Mouse (Mus musculus): ENCODE results near the gene Arhgef19. TPM values are rescaled to one million over a fixed set of nuclear protein-coding genes. Genes with fewer than 3 reads are reported as not detected.

Gene Arhgef19
- 10 to 100 TPM; 26.2 to 32.2 (median 30.3) TPM for total RNA-seq (2022)

DNA sequence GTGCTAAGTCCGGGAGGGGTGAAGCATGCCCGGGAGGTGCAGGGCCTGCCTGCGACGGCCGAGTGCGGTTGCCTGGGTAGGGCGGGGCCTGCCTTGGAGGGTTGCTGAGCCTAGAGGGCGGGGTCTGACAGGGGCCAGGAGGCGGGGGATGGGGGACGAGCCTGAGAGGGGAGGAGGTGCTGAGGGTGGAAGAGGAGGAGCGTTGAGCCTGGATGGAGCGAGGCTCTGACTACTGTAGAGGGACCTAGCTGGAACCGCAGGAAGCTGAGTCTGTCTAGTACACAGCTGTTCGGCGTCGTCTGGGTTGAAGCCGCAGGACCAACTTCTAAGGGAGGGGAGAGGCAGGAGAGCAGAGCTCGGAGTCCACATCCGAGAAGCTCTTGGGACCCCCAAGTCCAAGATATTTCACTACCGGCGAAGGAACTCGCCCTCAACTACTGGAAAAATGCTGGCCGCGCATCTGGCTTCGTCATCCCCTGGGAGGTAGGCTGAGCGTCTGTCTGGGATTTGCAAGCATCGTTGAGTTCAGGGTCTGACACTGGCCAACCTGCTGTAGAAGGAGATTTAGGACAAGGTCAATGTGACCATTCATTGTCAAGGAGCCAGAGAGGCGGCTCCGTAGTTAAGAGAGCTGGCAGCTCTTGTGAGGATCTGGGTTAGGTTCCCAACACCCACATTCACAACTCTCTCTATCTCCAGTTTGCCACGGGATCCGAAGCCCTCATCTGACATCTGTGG lies at the start of gene Arhgef19:
Gene Arhgef19 (plus strand): TSS at position 112 of the 738 bp plus-strand sequence.
- peak; percentile 89 for DNase-seq (ENCODE audit: low spot score)

DNA sequence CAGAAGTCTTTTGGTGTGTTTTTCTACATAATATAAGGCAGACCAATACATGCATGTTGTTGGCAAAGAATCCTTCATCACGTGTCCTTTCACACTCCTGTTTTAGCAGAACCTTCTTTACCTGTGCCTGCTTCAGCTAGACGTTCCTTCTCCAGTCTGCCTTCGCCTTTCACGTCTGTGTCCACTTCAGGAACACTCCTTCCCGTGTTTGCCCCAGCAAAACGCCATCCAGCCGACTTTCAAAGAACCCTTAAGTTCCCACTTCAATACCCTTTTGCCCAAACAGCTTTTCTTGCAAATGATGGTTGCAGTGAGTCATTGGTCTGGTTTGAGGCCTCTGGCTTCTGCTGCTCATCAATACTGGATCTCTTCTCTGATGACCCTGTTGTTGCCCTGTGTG lies 48.0 kb upstream of the Arhgef19 start:
- DNase-seq (ENCODE audit: low spot score) = no peak

GRCm38 (mm10) chr4:141194553-141194952 lies 44.7 kb upstream of the Arhgef19 start:
- no peak for DNase-seq (ENCODE audit: low spot score)

DNA sequence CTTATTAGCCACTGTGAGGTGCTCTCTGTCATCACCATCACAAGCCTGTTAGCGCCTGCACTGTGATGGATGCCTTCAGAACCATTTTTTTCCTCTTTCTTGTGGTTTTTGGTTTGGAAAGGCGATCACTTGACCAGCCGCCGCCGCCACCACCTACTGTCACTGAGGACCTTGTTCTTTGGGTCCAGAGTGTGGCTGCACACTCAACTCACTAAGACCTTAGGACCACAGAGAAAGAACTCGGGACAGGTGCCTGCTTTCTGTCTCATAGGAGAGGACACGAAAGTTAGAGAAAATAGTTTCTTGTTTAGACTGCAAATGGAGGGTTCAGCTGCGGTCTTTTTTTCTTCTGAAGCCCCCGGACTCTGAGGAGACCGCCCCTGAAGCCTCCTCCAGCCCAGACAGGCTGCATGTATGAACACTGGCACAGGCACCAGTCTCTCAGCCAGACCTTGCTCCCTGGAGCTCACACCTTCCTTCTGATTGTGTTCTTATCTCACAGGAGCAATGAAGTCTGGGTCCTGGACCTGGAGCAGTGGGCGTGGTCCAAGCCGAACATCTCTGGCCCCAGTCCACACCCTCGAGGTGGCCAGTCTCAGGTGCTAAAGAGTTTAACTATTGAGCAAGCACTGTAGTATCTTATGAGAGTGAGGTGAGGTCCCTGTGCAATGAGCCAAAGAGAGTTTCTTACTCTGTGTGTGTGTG lies 42.2 kb upstream of the Arhgef19 start:
- no peak for DNase-seq (ENCODE audit: low spot score)

DNA sequence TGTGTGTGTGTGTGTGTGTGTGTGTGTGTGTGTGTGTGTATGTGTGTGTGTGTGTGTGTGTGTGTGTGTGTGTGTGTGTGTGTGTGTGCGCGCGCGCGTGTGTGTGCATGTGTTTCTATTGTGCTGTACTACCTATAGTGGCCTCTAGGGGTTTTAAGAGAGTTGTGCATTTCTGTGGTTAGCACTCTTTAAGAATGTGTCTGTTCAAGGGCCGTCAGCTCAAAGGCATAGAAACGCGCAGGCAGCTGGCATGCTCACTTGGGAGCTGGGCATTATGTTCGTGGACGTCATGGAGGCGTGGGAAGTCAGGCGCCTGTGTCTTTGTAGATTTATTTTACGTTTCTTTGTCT lies 41.6 kb upstream of the Arhgef19 start:
- no peak for DNase-seq (ENCODE audit: low spot score)

- no peak for DNase-seq (ENCODE audit: low spot score)
These were observed 38.4 kb upstream of the Arhgef19 start for GRCm38 (mm10) chr4:141200906-141201305.

DNA sequence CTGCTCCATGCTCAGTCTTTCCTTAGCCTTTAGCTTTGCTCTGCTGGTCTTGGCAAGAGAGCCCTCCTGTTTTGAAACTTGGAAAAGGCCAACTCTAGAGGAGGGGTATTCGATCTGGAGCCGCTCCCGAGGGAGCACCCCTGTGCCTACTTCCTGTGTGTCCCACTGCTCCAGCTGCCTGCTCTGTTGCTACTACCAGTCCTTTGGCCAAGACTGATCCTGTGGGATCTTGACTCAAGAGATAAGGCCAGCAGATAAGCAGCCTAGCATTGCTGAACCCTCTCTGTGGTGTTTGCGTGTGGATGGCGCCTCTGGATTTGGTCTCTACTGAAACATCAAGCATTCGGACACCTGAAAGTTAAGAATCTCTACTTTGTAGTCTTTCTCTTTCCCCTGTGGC lies 37.1 kb upstream of the Arhgef19 start:
- no peak for DNase-seq (ENCODE audit: low spot score)

DNA sequence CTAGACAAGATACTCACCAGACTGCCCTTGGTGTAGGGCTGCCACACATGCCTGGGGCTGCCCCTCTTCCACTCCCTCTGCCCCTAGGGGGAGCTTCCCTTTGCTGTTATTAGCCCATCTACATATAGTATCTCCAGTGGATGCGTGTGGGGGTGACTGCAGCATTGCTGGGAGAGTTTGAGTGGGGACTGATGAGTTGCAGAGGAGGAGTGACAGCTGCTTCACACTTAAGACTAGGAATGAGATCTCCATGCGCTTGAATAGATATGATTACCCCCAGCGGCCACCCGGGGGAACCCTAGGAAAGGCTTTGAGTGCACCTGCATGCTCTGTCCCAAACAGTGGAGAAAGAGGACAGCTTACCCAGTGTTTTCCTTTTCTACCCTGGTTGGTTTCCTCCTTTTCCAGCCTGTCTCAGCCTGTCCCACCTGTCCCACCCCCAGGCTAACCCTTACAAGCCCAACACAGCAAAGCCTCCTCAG lies 34.7 kb upstream of the Arhgef19 start:
- DNase-seq (ENCODE audit: low spot score) = no peak

GRCm38 (mm10) chr4:141207081-141207480 lies 32.2 kb upstream of the Arhgef19 start:
- DNase-seq (ENCODE audit: low spot score) = no peak

GRCm38 (mm10) chr4:141210524-141211219 lies 28.6 kb upstream of the Arhgef19 start:
- DNase-seq (ENCODE audit: low spot score) = no peak

GRCm38 (mm10) chr4:141211646-141212045 lies 27.7 kb upstream of the Arhgef19 start:
- DNase-seq (ENCODE audit: low spot score) = no peak

DNA sequence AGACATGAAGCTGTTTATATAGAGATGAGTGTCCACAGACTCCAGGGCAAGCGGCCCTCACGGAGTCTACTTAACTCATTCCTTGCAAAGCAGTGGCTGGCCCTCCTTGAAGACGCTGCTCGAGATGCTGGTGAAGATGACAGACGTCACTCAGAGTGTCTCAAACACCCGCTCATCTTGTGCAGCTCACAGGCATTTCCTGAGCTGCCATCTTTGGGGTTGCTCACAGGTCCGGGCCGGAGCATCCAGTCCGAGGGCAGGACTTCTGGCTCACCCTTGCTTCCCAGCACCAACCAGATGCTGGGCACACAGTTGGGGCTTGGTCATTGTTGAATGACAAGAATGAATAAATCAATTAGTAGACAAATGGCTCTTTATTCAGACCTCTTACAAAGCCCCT lies 26.4 kb upstream of the Arhgef19 start:
- DNase-seq (ENCODE audit: low spot score) = no peak

DNA sequence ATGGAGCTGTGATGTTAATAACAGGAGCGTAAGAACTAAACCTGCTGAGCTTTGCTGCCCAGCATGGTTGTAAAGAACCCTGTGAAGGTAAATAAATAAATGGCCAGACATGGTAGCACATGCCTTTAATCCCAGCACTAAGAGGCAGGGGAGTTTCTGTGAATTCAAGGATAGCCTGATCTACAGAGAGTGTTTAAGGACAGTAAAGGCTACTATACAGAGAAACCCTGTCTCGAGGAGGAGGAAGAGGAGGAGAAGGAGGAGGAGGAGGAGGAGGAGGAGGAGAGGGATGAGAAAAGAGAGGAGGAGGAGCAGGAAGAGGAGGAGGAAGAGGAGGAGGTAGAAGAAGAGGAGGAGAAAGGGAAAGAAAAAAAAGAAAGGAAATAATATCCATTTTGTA lies 26.0 kb upstream of the Arhgef19 start:
- no peak for DNase-seq (ENCODE audit: low spot score)

DNA sequence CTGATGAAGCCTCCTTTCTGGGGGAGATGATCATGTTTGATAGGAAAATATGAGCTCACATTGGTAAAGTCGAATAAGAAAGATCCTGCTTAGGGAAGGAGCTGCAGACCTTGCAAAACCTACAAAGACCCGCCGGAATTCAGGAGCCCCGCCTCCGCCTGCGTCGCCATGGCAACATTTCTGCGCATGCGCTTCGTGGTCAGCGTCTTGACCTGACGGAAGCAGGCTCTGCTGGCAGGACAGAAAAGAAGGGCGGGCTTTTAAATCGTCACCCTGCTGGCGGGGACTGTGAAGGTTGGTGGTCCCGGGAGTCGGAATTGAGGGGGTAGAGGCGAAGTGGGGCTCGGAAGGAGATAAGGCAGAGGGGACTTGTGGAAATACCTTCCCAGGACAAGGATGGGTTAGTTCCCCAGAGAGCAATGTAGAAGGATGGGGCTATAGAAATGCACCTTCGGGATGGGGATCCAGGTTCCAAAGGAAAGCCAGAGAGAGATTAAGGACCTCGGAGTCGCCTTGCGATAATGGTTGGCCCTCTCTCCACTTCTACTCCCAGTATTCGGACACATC lies 25.4 kb upstream of the Arhgef19 start, which contains the start of gene Rsg1:
Gene Rsg1 (plus strand): TSS at position 187 of the 567 bp plus-strand sequence.
- DNase-seq (ENCODE audit: low spot score) = peak; percentile 94

- no peak for DNase-seq (ENCODE audit: low spot score)
These were observed 24.9 kb upstream of the Arhgef19 start for GRCm38 (mm10) chr4:141214337-141214851.

DNA sequence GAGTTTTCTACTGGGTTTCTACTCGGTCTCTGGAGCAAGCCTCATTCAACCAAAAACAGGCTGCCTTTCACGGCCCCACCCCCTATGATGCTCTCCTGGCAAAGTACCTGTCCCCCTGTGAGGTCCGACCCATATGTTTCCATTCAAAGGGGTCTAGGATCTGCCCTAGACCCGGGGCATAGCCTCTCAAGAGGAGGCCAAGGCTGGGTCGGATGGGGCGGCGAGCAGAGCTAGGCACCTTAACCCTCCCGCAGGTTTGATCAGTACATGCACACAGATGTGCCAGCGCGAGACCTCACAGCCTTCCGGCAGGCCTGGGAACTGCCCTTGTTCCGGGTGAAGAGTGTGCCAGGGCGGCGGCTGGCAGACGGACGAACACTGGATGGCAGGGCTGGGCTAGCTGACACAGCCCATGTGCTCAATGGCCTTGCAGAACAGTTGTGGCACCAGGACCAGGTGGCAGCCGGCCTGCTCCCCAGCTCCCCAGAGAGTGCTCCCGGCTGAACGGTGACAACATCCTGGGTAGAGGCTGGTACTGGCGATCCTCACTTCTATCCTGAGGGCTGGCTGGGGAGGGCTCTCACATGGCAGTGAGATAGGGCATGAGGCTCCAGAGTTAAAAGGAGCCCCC lies 19.6 kb upstream of the Arhgef19 start:
- DNase-seq (ENCODE audit: low spot score) = no peak

DNA sequence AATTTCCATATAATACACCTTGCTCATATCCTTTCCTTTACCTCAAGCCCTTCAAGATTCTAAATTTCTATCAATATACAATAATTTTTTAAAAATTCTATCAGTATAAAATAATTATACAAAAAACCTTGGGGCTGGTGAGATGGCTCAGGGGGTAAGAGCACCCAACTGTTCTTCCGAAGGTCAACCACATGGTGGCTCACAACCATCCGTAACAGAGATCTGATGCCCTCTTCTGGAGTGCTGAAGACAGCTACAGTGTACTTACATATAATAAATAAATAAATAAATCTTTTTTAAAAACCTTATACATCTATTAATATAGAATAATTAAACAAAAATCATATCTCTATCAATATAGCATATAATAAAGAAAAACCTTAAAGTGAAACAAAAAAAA lies 17.5 kb upstream of the Arhgef19 start:
- no peak for DNase-seq (ENCODE audit: low spot score)

- DNase-seq (ENCODE audit: low spot score) = no peak
These were observed 16.5 kb upstream of the Arhgef19 start for GRCm38 (mm10) chr4:141222752-141223151.

- no peak for DNase-seq (ENCODE audit: low spot score)
These were observed 10.6 kb upstream of the Arhgef19 start for GRCm38 (mm10) chr4:141228687-141229086.

GRCm38 (mm10) chr4:141233196-141233595 lies 6.1 kb upstream of the Arhgef19 start:
- DNase-seq (ENCODE audit: low spot score) = no peak

DNA sequence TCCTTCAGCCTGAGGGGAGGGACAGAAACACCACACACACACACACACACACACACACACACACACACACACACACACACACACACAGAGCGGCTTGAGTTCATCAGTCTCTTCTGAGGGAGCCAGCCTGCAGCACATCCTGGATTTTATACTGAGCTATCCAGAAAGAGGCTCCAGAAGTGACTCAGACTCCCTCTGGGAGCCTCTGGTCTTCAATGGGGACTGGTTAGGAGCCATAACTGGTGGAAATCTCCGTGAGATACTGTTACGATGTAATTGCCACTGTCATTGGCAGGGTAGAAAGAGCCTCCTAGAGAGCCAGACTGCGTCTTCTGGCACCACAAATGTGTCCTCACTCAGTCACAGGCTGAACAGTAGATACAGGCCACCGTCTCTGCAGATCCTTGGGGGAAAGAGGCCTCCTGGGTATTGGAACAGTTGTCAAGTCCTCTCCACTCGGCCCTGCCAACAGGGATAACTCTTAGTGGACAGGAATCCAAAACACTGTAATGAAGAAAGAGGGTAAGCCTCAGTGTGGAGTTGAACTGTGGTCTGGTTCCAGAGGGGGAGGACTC lies 3.7 kb upstream of the Arhgef19 start:
- no peak for DNase-seq (ENCODE audit: low spot score)

Measured in heart, adult 8-10 months (tissue).